Mouse (Mus musculus): ENCODE results near the gene H2afy.

The H2afy gene

DNA sequence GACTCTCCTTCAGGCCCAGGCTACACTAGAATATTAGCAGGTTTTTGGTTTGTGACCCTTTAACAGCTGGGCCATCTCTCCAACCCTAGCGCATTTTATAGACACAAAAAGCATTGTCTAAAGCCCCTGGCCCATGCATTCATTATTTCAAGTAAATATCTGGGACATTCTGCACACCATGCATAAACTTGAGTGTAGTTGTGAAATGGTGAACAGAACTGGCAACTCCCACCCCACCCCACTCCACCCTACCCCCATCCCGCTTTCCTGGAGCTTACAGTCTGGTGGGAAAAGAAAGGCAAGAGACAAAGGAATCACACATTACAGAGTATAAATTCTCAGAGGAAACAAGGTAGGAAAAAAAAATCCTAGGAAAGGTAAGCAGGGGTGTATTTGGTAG, at the start of gene H2afy:
H2afy (minus strand) TSS at position 162 of the 400 bp plus-strand sequence.
- no peak for DNase-seq (ENCODE audit: low read depth, low spot score)

DNA sequence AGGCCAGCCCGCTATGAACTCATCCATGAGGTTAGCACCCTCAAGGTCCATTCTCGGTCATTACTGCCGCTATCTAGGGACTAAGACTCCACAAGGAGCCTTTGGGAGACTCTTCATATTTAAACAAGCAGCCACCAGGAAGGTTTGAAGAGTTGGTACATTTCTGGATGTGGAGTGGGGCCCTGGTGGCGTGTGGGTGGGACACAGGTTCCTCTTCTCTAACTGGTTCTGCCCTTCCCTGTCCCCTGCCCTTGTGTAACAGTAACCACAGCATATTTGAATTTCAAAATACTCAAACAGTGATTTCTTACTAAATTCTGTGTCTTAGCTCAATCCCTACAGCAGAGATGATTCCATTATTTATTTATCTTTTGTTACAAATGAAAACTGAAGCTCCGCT, 47.5 kb upstream of the H2afy start:
- DNase-seq (ENCODE audit: low read depth, low spot score) = no peak

DNA sequence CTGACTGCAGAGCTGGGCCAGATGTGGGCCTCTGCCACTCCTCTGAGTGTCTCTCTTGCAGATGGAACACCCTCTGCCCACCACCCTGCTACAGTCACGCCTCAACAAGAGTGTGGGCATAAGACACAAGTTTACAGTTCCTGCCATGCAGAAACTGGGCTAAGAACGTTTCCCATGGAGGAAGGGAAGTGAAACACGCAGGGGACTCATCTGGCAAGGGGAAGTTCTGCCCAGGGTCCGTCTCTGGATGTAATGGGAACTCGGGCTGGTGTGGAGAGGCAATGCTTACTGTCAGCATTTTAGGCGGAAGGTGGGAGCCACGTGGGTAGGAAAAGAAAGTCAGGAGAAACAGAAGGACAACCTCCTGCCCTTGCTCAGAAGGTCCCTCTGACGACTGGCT, 45.3 kb upstream of the H2afy start:
- no peak for DNase-seq (ENCODE audit: low read depth, low spot score)

DNA sequence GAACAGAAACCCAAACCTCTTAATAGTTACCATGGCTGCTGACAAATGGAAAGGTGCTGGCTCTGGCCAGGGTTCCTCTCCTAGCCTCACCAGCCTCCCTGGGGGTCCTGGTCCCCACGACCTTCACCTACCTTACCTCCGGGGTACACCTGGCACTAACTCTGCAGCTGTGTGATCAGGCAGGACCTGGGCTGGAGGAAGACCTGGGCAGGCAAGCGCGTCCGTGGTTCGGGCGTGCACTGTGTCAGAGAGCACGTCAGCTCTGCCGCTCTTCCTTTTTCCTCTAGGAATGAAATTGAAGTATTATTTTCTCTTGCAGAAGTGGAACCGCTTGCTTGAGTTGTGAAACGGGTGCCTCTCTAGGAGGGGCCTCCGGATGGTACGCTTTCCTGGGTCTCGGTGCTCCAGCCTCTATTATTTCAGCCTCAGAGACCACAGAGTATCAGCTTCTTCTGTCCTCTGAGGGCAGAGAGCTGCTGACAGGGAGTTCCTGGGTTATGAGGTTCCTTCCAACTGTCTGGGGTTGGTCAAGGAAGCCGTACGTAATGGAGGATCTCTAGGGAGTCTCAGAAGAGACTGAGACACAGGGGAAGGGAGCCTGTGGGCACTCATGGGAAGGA, 42.4 kb upstream of the H2afy start, which contains the start of gene Tifab:
Tifab (minus strand) TSS at position 470 of the 620 bp plus-strand sequence.
- DNase-seq (ENCODE audit: low read depth, low spot score) = no peak

DNA sequence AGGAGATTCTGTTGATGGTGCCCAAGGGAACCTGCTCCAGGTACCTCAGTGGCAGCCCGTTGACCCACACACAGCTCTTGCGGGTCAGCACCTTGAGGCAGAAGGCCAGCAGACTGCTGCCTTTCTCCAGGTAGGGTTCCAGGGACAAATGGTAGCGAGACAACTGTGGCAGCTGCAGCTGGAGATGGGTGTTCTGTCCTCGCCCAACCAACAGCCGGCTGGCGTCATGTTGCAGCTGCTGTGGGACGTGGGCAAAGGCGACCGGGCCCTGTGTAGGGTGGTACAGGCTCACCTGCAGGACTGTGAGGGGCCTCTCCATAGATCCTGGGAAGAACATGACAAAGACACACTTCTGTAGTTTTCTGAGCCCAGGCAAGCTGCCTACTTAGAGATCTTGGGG, 40.1 kb upstream of the H2afy start:
- no peak for DNase-seq (ENCODE audit: low read depth, low spot score)

DNA sequence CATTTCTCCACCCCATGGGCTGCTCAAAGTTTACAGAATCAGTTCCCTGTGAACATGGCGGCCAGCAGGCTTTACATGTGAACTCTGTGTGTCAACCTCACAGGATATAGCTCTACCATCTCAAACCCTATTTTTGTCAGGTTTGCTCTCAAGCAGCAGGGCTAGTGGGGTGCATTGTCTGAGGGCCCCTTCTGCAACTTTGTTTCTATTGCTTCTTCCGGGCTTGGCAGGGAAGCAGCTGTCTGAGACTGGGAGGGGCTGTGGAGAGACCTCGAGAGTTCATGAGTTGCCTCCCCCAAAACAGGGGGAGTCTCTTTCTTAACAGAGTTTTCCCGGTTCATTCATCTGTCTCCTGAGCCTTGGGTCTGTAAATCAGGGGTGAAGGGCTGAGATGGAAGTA, 39.7 kb upstream of the H2afy start:
- no peak for DNase-seq (ENCODE audit: low read depth, low spot score)

DNA sequence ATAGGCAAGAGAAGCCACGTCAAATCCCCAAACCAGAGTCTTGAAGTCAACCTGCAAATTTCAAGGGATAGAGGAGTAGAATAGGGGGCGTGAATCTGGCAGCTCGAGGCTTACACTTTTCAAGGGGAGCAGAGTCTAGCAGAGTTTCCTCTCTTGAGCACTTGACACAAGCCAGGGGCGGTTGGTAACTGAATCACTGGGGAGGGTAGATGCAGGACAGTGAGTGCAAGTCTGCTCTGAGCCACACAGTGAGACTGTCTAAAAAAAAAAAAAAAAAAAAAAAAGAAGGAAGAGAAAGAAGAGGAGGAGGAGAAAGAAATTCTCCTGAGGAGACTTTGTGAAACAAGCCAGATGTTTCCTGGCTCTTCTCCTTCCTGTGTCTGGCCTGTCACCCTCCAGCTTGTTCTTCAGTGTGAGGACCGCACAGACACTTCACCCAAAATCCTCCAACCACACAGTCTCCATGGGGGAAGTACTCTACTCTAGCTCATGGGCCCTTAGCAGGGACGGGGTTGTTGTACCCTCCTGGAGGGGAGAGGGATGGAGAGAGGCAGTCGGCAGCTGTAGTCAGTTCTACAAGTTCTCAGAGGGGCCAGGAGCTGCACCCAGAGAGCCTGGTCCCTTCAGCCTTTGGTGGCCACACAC, 36.9 kb upstream of the H2afy start:
- no peak for DNase-seq (ENCODE audit: low read depth, low spot score)

DNA sequence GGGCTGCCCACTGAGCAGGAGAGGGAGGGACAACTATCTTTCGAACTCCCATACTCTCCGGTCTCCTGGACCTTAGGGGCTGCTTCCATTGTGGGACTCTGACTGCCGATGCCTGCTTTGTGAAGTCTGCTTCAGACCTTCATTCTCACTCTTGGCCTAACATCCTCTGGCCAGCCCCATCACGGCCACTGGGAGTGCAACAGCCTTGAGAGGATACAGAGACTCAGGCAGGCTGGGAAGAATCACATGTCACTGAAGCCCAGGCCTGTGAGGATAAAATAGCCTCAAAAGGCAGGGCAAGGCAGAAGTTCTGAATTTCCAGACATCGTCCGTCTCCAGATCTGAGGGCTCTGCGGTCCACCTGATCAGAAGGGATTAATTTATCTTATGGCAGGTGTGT, 35.9 kb upstream of the H2afy start:
- DNase-seq (ENCODE audit: low read depth, low spot score) = no peak

DNA sequence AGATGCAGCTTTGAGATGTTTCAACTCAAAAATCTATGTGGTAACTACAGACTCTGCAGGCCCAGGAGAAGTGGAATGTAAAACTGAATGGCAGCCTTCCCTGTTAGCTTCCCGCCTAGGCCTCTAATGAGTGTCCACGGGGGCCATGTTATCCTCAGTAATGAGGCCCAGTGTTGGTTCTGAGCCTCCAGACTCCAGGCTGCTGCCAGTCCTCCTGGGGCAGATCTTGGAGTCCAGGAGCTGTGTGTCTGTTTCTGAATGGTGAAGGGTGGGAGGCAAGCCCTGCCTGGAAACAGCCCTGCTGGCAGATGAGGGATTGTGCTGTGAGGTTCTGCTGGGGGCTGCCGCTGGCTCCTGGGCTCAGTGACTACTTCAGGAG, 32.2 kb upstream of the H2afy start:
- DNase-seq (ENCODE audit: low read depth, low spot score) = no peak

DNA sequence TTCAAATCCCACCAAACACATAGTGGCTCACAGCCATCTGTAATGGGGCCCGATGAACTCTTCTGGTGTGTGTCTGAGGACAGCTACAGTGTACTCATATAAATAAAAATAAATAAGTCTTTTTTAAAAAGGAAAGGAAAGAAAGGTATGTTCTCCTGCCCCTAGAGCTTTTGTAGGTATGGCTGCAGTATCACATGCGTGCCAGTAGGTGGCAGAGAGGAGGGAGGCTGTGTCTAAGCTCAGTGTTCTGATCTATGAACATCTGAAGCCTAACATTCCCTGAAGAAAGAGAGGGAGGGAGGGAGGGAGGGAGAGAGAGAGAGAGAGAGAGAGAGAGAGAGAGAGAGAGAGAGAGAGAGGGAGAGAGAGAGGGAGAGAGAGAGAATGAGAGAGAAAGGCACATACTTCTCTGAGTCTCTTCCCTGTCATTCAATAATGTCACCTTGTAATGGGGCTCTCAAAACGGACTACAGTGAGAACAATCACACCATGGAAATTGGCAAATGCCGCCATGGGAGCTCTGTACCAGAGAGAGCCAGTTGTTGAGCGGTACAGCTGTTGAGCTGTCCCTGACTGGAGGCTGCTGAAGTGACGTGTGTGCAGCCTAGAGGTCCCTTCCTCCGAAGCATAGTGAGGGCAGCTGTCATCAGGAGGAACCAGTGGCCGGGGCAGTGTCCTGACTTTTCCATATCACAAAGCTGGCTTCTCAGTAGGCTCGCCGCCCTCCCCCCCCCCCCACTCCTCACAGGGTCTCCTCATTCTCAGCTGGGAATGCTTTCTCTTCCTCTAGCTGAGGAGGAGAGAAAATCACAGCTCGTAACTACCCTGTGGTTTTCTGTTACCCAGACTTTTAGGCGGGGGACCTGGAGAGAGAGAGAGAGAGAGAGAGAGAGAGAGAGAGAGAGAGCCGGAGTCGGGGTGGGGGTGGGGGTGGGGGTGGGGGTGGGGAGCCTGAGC, 31.6 kb upstream of the H2afy start:
- DNase-seq (ENCODE audit: low read depth, low spot score) = peak; percentile 25

DNA sequence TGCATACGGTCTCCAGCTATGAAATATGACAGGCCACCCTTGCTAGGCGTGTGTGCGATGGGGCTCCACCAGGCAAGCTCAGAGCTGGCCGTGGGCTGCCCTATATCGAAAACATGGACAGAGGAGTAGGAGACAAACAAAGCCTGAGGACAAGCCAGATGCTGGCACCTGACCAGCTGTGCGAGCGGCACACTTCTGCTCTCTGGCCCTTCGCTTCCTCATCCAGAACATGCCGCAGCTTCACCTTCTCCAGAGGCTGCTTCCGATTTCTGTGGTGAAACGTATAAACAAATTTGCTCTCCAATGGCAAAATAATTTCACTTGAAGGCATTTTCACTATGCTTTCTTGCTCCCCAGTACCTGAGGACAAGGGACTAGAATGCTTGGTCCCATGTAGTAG, 29.4 kb upstream of the H2afy start:
- DNase-seq (ENCODE audit: low read depth, low spot score) = no peak

DNA sequence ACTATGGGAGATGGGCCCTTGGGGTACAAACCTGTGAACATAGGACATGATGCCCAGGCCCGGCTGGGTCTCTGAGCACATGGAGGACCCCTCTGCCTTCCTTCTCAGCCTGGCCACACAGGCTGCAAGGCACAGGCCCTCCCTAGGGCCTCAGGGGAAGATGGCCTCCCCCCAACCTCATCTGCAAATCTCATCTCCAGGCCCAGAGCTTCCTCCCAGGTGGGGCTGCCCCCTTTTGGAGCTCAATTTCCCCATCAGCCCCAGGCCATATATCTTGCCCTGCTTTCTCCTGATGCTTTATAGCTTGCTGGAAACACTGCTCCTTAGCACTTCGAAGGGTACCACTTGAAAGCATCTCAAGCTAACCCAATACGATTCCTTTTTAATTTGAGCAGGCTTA, 28.2 kb upstream of the H2afy start:
- DNase-seq (ENCODE audit: low read depth, low spot score) = no peak

DNA sequence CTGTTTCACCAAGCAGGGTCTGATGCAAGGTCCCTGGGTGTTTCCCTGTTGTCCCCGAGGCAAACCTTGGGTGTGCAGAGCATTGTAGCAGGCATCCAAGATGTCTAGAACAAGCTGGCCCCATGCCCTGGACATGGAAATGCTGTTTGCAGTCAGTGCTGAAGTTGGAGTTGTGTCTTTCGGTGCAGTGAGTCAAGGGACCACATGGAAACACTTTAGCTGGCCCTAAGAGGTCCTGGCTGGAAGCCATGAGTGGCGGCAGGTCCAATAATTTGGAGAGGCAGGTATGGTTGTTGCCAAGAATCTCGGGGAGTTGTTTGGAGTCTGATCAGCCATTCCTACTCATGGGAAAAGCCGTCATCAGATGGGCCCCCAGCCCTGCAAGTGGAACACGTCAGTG, 27.6 kb upstream of the H2afy start:
- DNase-seq (ENCODE audit: low read depth, low spot score) = peak; percentile 52

DNA sequence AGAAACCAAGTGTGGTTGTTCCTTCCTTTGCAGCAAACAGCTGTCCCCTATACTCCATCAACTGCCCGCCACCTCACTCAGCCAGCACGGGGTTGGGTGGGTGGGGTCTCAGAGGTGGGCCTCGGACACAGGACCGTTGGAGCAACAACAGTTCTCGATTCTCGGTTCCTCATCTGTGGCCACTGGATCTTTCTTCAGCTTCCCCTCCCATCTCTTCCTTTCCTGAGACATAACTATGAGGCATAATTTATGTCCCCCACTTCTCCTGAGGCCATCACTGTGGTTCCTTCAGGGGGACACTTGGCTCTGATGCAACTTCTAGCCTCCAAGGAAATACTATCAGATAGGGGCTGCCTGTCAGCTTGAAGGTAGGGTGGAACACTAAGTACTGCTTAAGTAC, 26.7 kb upstream of the H2afy start:
- DNase-seq (ENCODE audit: low read depth, low spot score) = no peak

DNA sequence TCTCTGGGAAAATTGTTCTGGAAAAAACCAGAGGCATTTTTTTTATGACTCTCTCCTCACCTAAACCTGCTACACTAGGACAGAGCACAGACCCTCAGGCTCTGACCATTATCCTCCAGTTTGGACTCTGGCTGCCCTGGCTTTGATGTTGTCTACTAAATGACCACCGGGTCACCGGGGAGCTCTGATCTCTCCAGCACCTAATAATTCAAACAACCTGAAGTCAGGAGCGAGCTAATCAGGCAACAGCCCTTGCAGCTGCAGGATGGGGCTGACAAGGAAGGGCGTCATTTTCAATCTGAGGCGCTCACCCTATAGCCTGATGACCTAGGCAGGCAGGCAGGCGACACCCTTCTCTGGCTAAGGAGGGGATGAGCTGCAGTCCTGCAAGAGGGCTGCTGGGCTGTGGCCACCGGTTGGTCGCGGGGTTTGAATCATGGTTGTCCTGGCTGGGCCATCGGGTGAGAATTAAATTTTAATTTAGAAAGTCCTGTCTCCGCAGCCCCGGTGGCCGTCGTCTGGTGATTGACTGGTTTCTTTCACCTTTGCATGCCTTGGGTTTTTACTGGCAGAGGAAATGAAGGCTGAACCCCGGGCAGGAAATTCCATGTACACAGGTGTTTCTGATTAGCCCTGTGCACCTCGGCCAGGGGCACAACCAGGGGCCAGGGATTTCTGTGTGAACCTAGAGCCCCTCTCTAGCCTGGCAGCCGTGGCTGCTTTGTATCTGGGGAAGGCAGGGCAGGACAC, 23.6 kb upstream of the H2afy start:
- peak; percentile 6 for DNase-seq (ENCODE audit: low read depth, low spot score)

DNA sequence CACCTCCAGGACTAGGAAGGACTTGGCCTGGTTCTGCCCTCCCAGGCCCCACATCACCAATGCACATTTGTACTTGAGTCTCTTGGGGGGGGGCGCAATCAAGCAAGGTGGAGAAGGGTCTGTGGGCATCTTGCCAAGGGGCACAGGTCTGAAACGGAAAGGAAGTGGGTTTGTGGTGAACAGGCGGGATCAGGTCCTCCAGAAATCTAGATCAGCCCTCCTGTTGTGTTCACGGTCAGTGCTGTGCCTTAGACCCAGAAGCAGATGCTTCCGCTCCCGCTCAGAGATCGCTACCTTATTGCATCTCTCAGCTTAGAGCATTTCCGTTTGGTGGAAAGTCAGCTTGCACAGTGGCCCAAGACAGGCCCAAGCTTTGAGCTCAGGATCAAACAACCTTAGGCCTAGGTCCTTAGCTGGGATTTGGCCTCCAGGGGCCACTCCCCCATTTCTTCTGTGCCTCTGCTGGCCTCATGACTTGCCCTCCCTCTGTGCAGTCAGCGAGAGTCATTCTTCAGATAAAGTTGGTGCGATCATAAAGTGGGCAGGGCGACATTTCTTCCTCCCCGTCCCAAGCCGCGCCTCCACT, 22.9 kb upstream of the H2afy start:
- DNase-seq (ENCODE audit: low read depth, low spot score) = no peak

DNA sequence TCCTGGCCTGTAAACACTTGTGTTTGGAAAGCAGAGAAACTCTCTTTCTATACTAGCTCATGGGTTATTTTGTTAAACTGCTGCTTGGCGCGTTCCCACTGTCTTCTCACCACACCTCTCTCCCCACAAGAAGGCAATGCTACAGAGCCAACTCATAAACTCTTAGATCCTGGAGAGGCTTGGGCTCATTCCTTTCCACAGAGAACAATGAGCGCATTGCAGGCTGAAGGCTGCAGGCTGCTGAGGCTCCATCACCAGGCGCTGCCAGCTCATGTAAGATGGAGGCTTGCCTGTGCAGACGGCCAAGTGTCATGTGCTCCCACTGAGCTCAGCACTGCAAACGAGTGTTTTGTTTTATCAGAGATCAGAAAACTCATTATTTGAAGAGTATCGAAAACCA, 19.5 kb upstream of the H2afy start:
- no peak for DNase-seq (ENCODE audit: low read depth, low spot score)

DNA sequence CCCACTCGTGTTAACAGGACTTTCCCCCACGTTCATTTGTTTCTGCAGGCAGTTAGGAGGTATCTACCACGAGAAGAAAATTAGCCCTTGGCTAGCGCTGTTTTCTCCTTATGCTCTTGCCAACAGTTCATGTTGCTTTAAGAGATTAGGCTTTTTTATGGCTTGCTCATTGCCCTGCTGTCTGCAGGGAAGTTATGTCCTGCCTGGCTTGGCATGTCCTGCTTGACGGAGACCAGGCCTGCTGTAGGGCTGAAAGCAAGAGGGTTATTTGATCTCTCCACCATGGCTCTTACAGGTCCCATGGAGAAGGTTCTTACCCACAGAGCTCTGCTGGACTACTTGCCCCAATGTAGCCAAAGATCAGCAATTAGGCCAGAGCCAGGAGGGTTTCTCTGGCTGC, 18.9 kb upstream of the H2afy start:
- no peak for DNase-seq (ENCODE audit: low read depth, low spot score)

DNA sequence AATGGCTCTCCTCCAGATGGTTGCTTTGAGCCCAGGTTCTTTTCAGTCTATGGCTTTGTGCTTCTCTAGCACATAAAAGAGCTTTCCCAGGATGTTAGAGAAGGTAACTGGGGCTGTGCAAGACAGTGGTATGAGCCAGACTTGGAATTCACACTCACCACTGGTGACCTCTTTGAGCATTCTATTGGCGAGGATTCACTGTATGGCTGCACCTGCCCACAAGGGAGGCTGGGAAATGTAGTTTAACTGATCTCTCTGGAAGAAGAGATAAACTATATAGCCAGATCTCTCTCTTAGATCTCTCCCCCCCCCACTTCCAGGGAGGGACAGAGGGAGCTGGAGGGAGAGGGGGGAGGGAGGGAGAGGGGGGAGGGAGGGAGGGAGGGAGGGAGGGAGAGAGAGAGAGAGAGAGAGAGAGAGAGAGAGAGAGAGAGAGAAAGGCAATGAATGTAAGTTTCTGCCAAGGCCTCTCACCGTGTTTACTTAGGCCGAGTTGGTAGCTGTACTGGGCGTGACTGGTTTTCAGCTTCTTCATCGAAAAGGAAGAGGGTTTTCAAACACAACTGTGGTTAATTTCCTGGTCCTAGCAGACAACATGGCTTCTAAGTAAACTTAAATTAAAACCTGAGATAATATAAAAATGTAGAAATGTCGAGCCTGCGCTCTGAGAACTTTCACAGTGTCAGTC, 16.8 kb upstream of the H2afy start:
- DNase-seq (ENCODE audit: low read depth, low spot score) = no peak

DNA sequence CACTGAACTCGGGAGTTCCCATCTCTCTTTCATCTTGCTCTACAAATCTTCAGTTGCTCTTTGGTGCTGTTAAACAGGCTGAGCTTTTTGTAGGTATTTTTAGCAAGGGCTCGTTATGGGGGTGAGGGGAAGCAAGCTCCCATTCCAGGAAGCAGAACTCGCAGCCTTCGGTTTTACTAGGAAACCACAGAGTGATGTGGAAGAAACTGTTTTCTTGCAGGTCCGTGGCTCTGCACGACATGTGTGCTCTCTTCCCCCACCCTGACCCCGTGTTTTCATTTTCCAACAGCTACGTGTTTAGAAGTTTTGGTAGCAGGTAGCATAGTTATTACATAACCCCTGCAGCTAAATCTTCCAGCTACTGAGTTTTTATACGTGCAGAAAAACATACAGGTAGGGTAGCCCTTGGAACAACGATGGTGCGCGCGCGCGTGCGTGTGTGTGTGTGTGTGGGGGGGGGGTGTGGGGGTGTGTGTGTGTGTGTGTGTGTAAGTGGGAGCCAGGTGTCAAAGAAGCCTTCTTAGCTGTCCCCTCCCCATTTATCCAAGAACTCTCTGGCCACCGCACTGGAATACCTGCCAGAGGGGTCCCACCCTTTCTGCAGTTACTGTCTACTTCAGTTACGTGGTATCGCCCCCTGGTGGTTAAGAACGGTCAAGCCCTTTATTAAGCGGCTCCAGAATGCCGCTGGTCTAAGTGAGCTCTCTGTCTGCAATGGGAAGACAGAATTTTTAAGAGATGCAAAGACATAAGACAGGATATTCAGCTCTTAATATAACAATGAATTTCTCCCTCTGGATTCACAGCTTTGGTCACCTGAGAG, 15.5 kb upstream of the H2afy start:
- DNase-seq (ENCODE audit: low read depth, low spot score) = peak; percentile 70

Data from 3T3-L1 (cell line).